Mouse (Mus musculus) spleen, adult 18-20 months (tissue): ENCODE measurements around the gene Ralgapa2.
A peak's percentile ranks its signal among the peaks of the same experiment; 100 is the strongest.

Source experiments
- DNase-seq, 2 experiments: peaks; one replicate each; pipeline ENCODE4 v3.0.0; 2022; ENCODE audit warnings: mixed read lengths in 2 of 2

The Ralgapa2 gene

DNA sequence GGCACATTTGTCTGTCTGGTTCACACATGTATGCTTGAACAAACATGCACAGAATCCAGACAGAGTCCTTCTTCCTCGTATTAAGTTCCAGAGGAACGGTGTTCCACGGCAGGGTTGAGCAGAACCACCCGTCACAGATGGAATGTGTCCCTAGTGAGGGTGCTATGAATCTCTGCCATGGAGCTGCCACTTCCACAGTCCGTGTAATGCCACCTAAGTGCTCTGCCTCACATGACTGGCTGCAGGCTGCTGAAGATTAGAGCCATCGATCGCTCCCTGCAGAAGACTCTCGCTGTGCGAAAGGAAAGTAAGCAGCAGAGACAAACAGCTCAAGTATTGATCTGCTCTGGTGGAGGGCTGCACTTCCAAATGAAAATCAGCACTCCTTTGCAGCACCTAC, 218.6 kb downstream of the Ralgapa2 start:
- no peak for DNase-seq

DNA sequence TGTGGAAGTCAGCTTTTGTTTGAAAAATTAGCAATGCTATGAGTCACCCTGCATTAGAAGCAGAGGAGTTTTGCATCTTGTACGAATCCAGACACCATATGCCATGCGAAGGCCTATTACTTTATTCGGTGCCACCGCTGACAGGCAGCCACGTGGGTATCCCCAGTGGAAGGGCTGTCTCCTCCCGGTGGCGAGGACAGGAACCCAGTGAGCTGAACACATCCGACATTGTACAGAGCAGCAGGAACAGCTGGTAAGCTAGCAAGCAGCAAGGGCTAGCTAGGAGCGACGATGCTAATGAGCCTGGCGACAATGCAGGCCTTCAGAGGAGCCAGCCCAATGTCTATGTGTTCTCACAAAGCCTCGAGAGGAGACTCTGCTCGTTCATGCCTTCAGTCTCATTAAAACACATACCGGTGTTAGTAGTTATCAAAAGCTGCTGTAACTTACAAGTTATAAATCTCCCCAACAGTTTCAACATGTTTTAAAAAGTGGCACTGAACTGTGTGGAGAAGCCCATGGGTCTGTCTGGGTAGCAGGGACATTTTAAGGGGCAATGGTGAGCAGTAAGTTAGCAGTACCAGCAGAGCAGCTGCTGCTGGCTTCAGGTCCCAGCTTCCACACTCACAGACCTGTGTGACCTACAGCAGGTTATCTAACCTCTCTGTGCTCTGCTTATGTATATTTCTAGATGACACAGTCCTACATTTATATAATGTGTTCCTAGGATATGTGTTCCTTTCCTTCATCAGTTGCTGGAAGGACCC, 221.1 kb downstream of the Ralgapa2 start:
- DNase-seq, result no peak

- DNase-seq, result no peak
Observed at GRCm38 (mm10) chr2:146290366-146290765, 221.8 kb downstream of the Ralgapa2 start.

DNA sequence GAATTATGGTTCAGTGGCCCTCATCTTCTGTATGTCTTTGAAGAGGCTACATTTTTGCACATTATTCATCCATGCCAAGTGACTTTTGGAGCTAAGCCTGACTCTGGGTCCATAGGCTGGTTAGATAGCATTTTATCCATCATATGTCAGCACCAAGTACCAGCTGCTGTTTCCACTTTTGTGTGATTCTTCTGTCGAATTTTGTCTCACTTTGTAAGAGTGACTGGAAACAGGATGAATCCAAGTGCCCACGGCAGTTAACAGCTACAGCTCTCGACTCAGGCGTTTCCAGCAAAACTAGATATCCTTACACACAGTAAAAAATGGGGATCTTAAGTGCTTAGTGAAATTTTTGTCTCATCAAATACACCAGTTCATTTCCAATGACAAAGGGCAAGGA, 222.8 kb downstream of the Ralgapa2 start:
- DNase-seq, result no peak

DNA sequence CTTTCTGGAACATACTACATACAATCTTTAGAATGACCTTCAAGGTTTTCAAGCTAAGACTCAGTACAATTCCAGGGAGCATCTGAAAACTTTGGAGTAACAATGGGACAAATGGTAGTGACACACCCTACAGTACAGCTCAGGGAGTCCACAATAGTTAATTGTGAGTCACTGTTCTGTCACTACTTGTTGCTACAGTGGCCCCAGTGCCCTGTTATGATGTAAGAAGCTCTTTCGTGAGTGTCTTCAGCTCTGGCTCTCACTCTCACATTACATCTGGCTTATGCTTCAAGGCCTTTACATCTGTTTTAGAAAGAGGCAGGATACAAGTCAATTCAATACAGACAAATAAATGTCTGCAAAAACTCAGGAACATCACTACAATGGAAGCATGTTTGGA, 223.8 kb downstream of the Ralgapa2 start:
- no peak for DNase-seq

DNA sequence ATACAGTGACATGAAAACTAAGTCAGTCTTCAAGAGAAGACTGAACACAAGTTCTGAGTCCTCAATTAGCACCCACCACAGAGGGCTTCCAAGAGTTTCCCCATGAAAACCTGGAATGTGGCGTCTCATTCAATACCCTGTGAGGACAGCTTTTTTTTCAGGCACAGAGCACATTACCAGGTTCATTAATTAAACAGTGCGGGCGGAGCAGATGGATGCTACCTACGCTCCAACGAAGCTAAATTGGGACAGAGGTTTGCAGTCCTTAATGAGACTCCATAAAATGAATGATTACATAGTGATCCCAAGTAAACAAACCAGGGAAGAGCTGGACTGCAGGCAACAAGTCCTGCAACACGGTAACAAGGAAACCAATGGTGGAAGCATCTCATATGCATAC, 224.6 kb downstream of the Ralgapa2 start:
- no peak for DNase-seq

DNA sequence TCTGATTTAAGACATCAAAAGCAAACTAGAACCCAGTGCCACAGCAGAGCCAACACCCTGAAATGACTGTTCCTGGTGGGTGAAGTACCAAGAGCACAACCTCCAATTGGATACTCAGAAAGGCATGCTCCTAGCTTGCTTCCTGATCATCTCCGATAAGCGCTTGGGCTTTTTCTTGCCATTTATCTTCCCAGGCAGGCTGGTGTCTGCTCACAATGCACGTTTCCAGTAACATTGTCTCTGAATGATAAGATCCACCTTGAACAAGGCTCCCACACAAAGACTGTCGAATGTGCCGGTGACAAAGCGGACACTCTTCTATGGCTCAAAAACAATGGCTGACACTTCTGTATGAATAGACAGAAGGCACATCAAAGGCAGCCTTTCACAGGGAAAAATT, 230.8 kb downstream of the Ralgapa2 start:
- no peak for DNase-seq

DNA sequence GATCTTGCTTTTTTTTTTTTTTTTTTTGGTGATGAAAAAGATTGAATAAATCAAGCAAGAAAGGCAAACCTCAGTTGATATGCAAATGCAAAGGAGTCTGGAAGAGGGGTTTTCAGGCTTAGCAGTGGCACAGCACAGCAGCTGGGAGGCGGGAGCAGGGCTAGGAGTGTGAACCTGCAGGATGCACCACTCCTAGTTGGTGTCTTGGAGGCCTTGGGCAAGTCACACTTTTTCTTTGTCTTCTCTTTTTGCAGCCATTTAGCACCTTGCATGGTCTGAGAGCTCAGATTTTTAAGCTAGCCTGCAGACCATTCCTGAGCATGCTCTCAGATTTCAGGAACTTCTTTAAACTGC, 231.2 kb downstream of the Ralgapa2 start:
- no peak for DNase-seq

DNA sequence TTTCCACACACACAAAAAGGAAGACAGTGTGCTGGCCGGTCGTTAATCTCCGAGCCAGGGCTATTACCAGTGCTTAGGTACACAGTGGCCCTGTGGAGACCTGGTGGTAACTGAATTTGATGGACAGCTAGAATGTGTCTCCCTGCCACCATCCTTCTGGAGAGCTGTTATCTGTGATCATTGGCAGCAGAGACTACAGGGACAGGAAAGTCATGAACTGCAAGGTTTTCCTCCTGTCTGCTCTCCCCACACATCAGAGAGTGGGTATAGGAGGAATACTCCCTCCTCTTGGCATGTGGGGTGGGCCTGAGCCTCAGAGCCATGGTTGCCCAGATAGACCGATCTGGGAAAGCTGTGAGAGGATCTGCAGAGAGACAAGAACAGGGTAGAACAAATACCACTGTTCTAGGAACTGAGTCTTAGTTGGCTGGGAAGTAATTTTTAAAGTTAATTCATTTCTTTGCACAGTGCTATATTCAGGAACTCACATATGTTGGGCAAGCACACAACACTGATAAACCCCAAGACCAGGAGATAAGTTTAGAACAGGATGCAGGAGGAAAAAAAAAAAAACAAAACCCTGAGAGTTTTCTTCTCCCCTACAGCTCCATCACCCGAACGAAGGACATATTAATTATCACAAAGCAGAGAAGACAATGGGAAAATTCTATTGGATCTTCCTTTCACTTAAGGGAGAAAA, 231.8 kb downstream of the Ralgapa2 start:
- no peak for DNase-seq

GRCm38 (mm10) chr2:146279430-146280220, 232.5 kb downstream of the Ralgapa2 start:
- no peak for DNase-seq

GRCm38 (mm10) chr2:146278381-146278780, 233.8 kb downstream of the Ralgapa2 start:
- no peak for DNase-seq

- no peak for DNase-seq
Observed at GRCm38 (mm10) chr2:146266539-146266938, 245.6 kb downstream of the Ralgapa2 start.

GRCm38 (mm10) chr2:146265045-146265444, 247.1 kb downstream of the Ralgapa2 start:
- DNase-seq, result peak in 1 of 2 experiments; percentile 3

DNA sequence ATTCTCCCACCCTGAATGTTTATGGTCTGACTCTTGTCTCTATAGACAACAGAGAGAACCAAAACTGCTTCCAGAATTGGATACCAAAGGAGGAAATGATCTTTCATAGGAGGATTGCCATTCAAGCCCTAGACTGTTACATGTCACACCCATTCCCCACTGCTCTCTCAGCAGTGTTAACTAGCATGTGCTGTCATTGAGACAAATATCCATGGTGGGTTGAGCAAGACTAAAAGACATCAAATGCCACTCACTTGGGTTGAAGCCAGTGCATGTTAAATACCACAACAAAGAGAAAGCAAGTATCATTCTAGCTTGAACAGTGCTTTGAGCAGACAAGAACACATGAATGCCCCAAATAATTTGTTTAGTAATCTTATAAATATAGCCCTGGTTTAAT, 249.2 kb downstream of the Ralgapa2 start:
- no peak for DNase-seq

DNA sequence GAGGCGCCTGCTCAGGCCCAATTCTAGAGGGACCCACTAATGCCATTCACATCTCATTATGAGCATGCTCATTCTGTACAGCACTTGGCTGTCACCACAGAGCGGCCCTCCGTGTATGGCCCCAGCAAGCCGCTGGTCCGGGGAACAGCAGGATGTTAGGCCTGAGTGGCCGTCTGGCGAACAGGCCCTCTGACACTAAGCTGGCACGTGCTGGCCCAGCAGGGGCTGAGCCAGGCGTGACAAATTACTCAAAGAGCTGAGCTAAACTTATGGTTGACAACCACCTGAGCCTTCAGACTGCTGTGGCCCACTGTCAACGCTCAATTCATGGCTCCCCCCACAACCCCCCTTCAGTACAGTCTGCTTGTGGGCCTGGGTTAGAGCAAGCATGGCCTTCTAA, 249.9 kb downstream of the Ralgapa2 start:
- DNase-seq, result no peak

DNA sequence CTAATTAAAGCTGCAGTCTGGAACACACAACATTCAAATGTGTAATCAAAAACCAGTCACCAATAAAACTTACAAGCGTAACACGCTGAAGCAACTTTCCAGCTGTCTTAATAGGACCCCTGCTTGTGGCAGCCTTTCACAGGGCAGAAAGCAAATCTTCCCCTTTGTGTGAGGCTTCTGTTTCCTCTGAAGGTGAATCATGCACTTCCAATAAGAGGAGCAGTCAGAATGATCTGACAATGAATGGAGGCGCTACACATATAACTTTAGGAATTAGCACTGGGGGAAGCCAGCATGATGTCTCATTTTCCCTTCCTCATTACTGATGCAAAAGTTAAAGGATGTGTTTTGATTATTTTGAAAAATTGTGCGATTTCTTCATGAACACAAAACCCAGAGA, 251.0 kb downstream of the Ralgapa2 start:
- no peak for DNase-seq

GRCm38 (mm10) chr2:146259787-146260560, 252.2 kb downstream of the Ralgapa2 start:
- no peak for DNase-seq

GRCm38 (mm10) chr2:146258736-146259469, 253.2 kb downstream of the Ralgapa2 start:
- DNase-seq, result no peak

GRCm38 (mm10) chr2:146257609-146258008, 254.5 kb downstream of the Ralgapa2 start:
- DNase-seq, result no peak

DNA sequence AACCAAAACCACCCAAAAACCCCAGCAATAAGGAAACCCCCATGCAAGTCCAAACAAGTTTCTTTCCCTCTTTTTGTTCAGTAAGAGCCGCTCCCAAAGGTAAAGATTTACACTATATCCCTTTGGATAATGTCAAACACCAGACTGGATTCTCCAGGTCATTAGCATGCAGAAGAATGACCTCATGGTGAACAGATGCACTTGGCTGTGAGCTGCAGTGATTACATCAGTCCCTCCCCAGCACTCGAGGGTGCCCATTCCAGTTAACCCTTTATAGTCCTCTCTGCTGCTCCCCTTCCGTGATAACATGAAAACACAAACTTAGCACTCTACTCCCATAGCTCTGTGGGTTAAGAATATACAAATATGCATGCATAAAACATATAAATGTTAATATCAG, 255.1 kb downstream of the Ralgapa2 start:
- no peak for DNase-seq

DNA sequence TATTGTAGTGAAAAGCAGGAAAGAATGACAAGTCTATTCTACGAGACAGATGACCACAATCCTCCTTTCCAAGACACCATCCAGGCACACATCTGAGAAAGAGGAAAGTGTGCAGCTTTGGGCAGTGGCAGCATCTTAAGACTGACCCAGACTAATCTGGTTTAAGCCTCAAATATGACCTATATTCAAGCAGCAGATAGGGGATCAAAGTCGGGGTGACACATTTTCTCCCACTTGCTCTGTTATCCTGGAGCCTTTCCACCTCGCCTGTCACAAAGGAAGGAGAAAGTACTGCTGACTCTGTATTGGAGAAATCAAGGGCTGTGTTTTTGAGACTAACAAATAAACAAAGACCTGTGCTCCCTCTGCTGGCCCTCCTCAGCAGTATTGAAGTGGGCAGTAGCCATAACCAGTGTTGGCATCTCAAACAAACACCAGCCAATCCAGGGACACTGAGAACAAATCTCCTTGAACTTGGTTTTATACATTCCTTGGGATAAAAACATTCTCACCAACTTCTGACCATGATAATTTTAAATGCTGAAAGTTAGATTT, 255.7 kb downstream of the Ralgapa2 start:
- DNase-seq, result no peak

DNA sequence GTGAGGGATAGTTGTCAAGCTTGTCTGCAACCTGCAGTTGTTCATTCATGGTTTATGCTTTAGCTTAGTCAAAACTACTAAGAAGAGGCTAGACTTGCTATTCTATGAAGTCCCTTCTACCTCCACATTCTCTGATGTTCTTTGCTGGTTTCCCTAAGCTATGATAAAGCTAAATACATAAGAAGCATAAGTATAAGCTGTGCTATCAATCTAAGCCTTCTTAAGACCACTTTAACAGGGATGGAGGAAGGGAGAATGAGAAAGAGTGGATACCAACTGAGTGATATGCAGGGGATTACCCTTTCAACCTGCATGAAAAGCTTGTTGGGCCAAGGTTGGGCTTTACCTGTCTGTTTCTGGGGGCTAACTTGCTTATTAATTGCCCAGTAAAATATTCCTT, 256.5 kb downstream of the Ralgapa2 start:
- no peak for DNase-seq
